Mouse (Mus musculus) hindbrain, postnatal 0 days (tissue): ENCODE results near the gene Unc13a. TPM values are rescaled to one million over a fixed set of nuclear protein-coding genes. Genes with fewer than 3 reads are reported as not detected.

Experiments
- ATAC-seq: fragments of 200-750 bp; cut with Nextera tagmentation; 2 replicates; pipeline ENCODE4 v1.8.0; 2017; ENCODE audit warnings: mild to moderate bottlenecking, moderate TSS enrichment, moderate library complexity
- DNase-seq: peaks from one replicate; pipeline ENCODE4 v3.0.0-alpha.2; 2015; ENCODE audit warnings: low spot score
- H3K27ac ChIP-seq: fragments of 300-500 bp; sonication (generic); 2 replicates; pipeline ENCODE4 v1.5.1; 2014; ENCODE audit warnings: mild to moderate bottlenecking
- H3K27me3 ChIP-seq: fragments of 300-500 bp; sonication (generic); 2 replicates; pipeline ENCODE4 v1.6.1; 2014; ENCODE audit warnings: low read length, mixed read lengths; ENCODE audit not compliant: insufficient read depth
- H3K36me3 ChIP-seq: fragments of 300-500 bp; sonication (generic); 2 replicates; pipeline ENCODE4 v1.6.1; 2014; ENCODE audit warnings: low read length, mixed read lengths; ENCODE audit not compliant: insufficient read depth
- H3K4me1 ChIP-seq: fragments of 300-500 bp; sonication (generic); 2 replicates; pipeline ENCODE4 v1.6.1; 2014; ENCODE audit warnings: antibody characterized with exemption, low read length, mixed read lengths; ENCODE audit not compliant: insufficient read depth
- H3K4me2 ChIP-seq: fragments of 300-500 bp; sonication (generic); 2 replicates; pipeline ENCODE4 v1.6.1; 2014; ENCODE audit warnings: low read depth, mild to moderate bottlenecking, low read length, moderate library complexity, mixed read lengths
- H3K4me3 ChIP-seq: fragments of 300-500 bp; sonication (generic); 2 replicates; pipeline ENCODE4 v1.5.1; 2014; ENCODE audit warnings: low read length
- H3K9ac ChIP-seq: fragments of 300-500 bp; sonication (generic); replicated peaks from 2 replicates; pipeline ENCODE4 v1.6.1; 2014; ENCODE audit warnings: mild to moderate bottlenecking, low read length, moderate library complexity, mixed read lengths
- H3K9me3 ChIP-seq: fragments of 300-500 bp; sonication (generic); 2 replicates; pipeline ENCODE4 v1.6.1; 2016; ENCODE audit warnings: low read length, mixed read lengths
- CTCF ChIP-seq: IDR thresholded peaks from 2 replicates; pipeline ENCODE4 v1.5.1; 2016; ENCODE audit warnings: antibody characterized with exemption, control low read depth, low read depth
- WGBS: fragments of 180-500 bp; shearing (Covaris S2); extraction: QIAGEN DNeasy Blood & Tissue Kit; methylation state at CpG from one replicate; pipeline ENCODE4 v1.1.7; 2014; 5-methylcytosine and 5-hydroxymethylcytosine counted together
- polyA plus RNA-seq: library from polyadenylated mRNA; unstranded; fragments of >200 nt; fragmentation: Nextera tagmentation; extraction: Ambion mirVana; gene quantifications from 2 replicates; pipeline ENCODE4 v1.2.1, GENCODE M21; 2015
- total RNA-seq: library from RNA; depleted of rRNA; stranded (reverse); fragments of >200 nt; gene quantifications from 2 replicates; pipeline ENCODE4 v1.2.3, GENCODE M21; 2014

Gene Unc13a
- total and polyA plus RNA-seq, 2 experiments from 2014 or later, result 16.9 to 81.4 TPM

DNA sequence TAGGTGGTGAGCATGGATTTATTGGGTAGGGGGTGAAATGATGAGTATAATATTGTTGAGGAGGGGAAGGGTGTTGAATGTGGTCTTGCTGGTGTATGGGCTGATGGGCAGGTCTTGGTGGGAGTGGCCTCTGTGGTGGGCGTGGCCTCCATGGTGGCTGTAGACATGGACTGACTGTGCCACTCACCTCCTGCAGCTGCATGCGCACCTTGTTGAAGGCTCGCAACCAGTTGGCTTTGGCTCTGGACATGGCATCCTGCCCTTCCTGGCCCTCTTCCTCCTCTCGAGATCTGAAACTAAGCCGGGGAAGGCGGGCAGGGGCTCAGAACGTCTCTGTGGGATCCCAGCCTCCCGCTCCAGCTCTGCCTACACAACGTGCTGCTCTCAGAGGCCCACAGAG lies 13.7 kb downstream of the Unc13a start:
- H3K4me3 ChIP-seq, result no peak overlapping the region
- H3K4me1 ChIP-seq, result no peaks in the 10 kb centered on the region
- no peak for ATAC-seq
- no peak overlapping the region for H3K4me2 ChIP-seq
- H3K9me3 ChIP-seq, result no peaks in the 10 kb centered on the region
- 0 out of 2 replicates have a peak, but pooled peaks cover 7% of the 10 kb centered on the region for H3K36me3 ChIP-seq
- no peak overlapping the region for H3K27ac ChIP-seq
- 26% methylated on average over 9 of the region's 9 CpGs for WGBS
- H3K27me3 ChIP-seq, result peaks cover 7% of the 10 kb centered on the region
- no peak for TF ChIP-seq CTCF
- no peak overlapping the region for H3K9ac ChIP-seq
- no peak for DNase-seq

GRCm38 (mm10) chr8:71654600-71654999 lies 17.0 kb downstream of the Unc13a start:
- Histone ChIP-seq H3K9ac (no peak overlapping the region), H3K4me3 (no peak overlapping the region), H3K27ac (no peak overlapping the region), H3K9me3 (no peaks in the 10 kb centered on the region), H3K4me2 (no peak overlapping the region), H3K4me1 (no peaks in the 10 kb centered on the region), H3K36me3 (peaks cover 17% of the 10 kb centered on the region; the same call in 1 of the 2 replicates), H3K27me3 (peaks cover 7% of the 10 kb centered on the region)
- DNase-seq, result no peak
- 7% methylated on average over 15 of the region's 24 CpGs for WGBS
- ATAC-seq, result peak; percentile 38; the same call in 1 of the 2 replicates
- TF ChIP-seq CTCF, result no peak

- H3K4me3 ChIP-seq, result no peak overlapping the region
- TF ChIP-seq CTCF, result no peak
- peaks cover 53% of the 10 kb centered on the region for H3K36me3 ChIP-seq
- DNase-seq (no peak), ATAC-seq (no peak)
- no peak overlapping the region for H3K9ac ChIP-seq
- H3K9me3 ChIP-seq, result no peaks in the 10 kb centered on the region
- H3K27me3 ChIP-seq, result no peaks in the 10 kb centered on the region
- H3K4me2 ChIP-seq, result no peak overlapping the region
- no peak overlapping the region for H3K27ac ChIP-seq
- 87% methylated on average over 9 of the region's 9 CpGs for WGBS
- no peaks in the 10 kb centered on the region for H3K4me1 ChIP-seq
These were observed 26.0 kb downstream of the Unc13a start for GRCm38 (mm10) chr8:71645510-71645909.

- no peak overlapping the region for H3K4me2 ChIP-seq
- H3K4me3 ChIP-seq, result no peak overlapping the region
- no peaks in the 10 kb centered on the region for H3K4me1 ChIP-seq
- no peaks in the 10 kb centered on the region for H3K27me3 ChIP-seq
- ATAC-seq (no peak), DNase-seq (no peak)
- no peak for TF ChIP-seq CTCF
- H3K36me3 ChIP-seq, result peaks cover 32% of the 10 kb centered on the region
- no peaks in the 10 kb centered on the region for H3K9me3 ChIP-seq
- no peak overlapping the region for H3K9ac ChIP-seq
- 86% methylated on average over 4 of the region's 4 CpGs for WGBS
- H3K27ac ChIP-seq, result no peak overlapping the region
These were observed 32.2 kb downstream of the Unc13a start for GRCm38 (mm10) chr8:71639318-71639717.

- Histone ChIP-seq H3K4me3 (no peak overlapping the region), H3K27me3 (no peaks in the 10 kb centered on the region), H3K36me3 (peaks cover 29% of the 10 kb centered on the region), H3K4me2 (no peak overlapping the region), H3K9ac (no peak overlapping the region), H3K27ac (no peak overlapping the region), H3K4me1 (no peaks in the 10 kb centered on the region), H3K9me3 (no peaks in the 10 kb centered on the region)
- TF ChIP-seq CTCF, result no peak
- ATAC-seq, result no peak
- DNase-seq, result no peak
- 72% methylated on average over 6 of the region's 6 CpGs for WGBS
These were observed 33.2 kb downstream of the Unc13a start for GRCm38 (mm10) chr8:71638321-71638720.

- no peaks in the 10 kb centered on the region for H3K4me1 ChIP-seq
- no peak overlapping the region for H3K4me2 ChIP-seq
- no peak for ATAC-seq
- H3K4me3 ChIP-seq, result no peak overlapping the region
- DNase-seq, result no peak
- no peak overlapping the region for H3K9ac ChIP-seq
- H3K9me3 ChIP-seq, result no peaks in the 10 kb centered on the region
- no peaks in the 10 kb centered on the region for H3K27me3 ChIP-seq
- no peak overlapping the region for H3K27ac ChIP-seq
- 66% methylated on average over 8 of the region's 8 CpGs for WGBS
- no peak for TF ChIP-seq CTCF
- peaks cover 20% of the 10 kb centered on the region for H3K36me3 ChIP-seq
These were observed 34.1 kb downstream of the Unc13a start for GRCm38 (mm10) chr8:71637149-71638095.
